Mouse (Mus musculus) monocyte, adult 5-6 weeks (primary cell): ENCODE measurements around the gene Gm5941. TPM values are rescaled to one million over a fixed set of nuclear protein-coding genes. Genes with fewer than 3 reads are reported as not detected.
"Not testable (repeated sequence)": the region's sequence is repeated elsewhere in the genome, so short reads cannot be mapped to it uniquely, and the experiment has no call there.

Experiments used
- ATAC-seq: fragments of 153-309, 156-312 bp; replicated peaks from 2 replicates; pipeline ENCODE4 v1.8.0; 2017; ENCODE audit warnings: mild to moderate bottlenecking; ENCODE audit not compliant: low TSS enrichment, insufficient number of reproducible peaks, severe bottlenecking, poor library complexity, low FRiP score
- total RNA-seq: library from RNA; stranded (forward); fragments of 200-1000, 200-491, 200-594 nt; gene quantifications from 3 replicates; pipeline ENCODE4 v1.2.3, GENCODE M21; 2017

Gm5941 gene
- total RNA-seq: not detected in 3 replicates

DNA sequence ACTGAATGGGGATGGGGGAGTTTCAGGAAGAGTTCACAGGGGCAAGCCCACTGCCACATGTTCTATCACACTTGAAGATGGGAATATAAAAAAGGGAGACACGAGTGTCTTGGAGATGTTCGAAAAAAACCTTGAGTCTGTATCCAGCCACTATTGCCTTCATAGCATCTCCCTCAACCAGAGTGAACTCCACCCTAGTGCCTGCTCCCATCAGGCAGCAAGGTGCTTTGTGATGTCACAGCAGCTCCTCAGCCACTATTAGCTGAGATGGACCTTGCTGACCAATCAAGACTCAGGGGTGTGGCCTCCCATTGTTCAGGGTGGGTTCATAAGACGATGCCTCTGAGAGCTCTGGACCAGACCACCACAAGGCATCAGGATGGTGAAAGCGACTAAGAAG, at the start of gene Gm5941:
Gene Gm5941 (plus strand): TSS at position 301 of the 400 bp plus-strand sequence.
- ATAC-seq: not testable (repeated sequence)

DNA sequence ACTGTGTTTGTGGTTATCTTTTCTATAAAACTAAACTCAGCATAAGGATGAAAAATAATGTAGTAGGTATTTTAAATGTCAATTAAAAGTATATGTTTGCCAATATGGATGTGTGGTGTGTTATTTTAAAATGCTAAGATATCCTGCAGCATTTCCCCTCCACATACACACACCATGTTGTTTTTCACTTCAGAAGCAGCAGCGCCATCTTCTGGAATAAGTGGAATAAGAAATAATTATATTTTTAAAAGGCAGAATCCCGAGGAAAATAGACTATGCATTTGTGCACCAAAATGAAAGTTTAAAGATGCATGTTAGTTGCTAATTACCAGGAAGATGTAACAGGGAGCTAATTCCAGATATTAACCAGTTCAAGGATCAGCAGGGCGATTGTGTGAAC, 29.3 kb upstream of the Gm5941 start:
- no peak for ATAC-seq

DNA sequence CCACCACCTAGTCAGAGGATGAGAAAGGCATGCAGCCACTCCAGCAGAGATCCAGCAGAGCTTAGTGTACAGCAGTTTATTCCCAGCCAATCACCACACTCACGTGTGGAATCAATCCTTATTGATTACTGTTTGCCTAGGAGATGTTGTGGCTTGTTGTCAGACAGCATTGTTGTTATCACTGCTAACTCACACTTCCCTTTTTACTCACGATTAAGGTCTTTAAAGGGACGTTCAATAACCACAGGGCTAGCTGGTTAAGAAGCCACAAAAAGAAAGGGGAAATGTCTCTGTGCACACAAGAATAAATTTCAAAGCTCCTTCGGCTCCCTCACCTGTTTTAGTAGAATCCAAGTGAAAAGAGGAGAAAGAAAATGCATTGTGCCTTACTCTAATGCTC, 25.0 kb upstream of the Gm5941 start:
- ATAC-seq: no peak

DNA sequence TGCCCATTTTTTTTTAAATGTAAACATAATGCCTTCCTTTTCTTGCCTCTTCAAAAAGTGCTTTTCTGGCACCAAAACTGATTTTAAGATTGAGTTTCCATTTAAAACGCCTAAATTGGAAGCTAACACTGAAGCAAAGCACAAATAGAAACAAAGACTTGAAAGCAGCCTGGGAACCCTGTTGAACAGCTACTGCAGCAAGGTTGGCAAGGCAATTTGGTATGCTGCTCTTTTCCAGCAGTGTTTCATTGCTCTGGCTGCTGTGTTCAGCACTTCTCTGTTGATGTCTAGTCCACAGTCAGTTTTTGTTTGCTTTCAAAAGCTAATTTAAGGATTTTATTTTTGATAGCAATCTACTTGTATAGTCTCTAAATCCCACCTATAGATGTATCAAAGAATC, 8.5 kb downstream of the Gm5941 start:
- ATAC-seq: no peak

DNA sequence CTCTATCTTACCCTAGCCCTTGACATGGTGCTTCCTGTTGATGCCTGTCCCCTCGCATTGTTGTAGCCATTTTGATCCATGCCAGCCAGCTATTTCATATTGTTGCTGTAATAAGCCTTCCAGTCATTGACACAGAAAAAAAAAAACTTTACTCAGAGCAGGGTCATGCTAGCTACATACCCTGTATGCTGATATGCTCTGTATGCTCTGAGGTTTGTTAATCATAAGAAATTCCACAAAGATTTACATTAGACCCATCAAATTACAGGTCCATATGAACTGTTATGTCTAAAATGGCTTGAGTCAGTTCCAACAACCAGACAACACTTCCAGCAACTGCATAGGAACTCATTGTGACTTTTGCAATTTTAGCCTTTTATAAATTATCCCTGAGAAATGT, 38.1 kb downstream of the Gm5941 start:
- ATAC-seq: no peak

Other genes with a start within 250 kb of the Gm5941 start
- gene Mageb18, start 109.6 kb downstream of the Gm5941 start, total RNA-seq: not detected in 3 replicates